Mouse (Mus musculus) lung, postnatal 0 days (tissue): ENCODE results near the gene Gm49450.

Source experiments
- CTCF ChIP-seq: IDR thresholded peaks from 2 replicates; pipeline ENCODE4 v1.5.1; 2016; ENCODE audit warnings: antibody characterized with exemption, mild to moderate bottlenecking
- EP300 ChIP-seq: IDR thresholded peaks from 2 replicates; pipeline ENCODE4 v1.6.1; 2016; ENCODE audit warnings: antibody characterized with exemption, mild to moderate bottlenecking, control low read depth

- TF ChIP-seq CTCF (no peak), EP300 (no peak)
These were observed 1.3 kb downstream of the Gm49450 start for GRCm38 (mm10) chr15:98952063-98952455.
